Mouse (Mus musculus): Measurements from ENCODE around the gene Prkab1.

The Prkab1 gene

DNA sequence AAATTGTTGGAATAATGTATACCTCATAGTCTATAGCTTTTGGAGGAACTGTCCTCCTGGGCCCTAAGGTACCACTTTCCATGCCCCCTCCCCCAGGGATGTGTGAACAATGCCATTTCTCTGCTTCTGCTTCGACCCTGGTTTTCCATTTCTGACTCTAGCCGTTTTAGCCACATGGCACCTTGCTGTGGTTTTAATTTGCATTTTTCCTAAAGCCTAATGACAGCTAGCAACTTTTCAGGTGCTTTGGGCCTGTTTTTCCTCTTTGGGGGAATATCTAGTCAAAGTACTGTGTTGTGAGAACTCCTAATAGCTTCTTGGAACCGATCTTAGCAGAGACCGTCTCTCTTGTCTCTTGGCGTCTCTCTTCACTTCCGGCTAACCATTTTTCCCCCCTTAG, 39.9 kb downstream of the Prkab1 start:
- in situ Hi-C loops (cut with MboI; ENCODE audit: unreplicated experiment in 2 of 2) = no loop called here

DNA sequence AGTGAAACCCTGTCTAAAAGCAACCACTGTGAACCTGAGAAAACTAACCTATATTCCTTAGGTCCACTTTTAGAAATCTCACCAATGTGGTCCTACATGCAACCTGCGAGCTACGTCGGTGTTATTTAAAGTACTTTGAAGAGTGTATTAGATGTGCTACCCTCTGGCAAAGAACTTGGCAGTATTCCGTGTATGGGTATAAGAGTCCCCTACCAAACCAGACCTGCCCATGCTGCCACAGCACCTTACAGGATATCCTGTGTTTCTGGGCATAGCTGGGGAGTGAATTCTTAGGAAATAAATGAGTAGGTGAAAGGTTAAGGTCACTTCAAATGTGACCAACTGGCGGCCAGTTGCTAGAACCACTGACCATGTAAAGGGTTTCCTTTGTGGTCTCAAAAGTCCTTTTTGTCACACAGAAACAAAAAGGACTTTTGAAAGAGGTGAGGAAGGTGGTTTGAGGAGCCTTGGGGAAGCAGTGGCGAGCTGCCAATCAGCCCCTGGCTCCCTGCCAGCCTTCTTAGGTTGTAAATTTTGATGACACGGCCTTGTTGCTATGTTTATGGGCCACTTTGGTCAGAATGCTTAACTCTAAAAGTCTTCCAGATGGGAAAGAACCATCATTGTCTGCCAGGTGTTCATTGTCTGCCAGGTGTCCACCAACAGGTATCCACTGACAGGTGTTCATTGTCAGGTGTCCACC, 41.5 kb downstream of the Prkab1 start:
- in situ Hi-C loops (cut with MboI; ENCODE audit: unreplicated experiment in 2 of 2) = no loop called here

DNA sequence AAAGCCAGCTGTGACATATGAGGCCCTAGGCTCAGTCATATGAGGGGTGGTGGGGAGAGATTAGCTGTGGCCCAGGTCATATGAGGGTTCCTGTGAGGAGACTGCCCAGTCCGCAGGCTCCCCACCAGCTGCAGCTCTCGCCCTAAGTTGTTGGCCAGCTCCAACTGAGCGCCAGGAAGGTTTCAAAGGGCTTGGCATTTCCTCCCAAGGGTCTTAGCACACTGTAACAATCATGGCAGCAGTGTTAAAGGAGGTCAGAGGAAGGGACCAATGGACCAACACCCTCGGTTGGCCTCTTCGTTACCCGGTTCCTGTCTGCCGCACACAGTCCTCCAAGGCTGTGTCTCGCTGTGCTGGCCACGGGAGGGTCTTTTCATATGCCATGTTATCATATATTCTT, 43.8 kb downstream of the Prkab1 start:
- in situ Hi-C loops (cut with MboI; ENCODE audit: unreplicated experiment in 2 of 2) = no loop called here

- in situ Hi-C loops (cut with MboI; ENCODE audit: unreplicated experiment in 2 of 2) = no loop called here
Measured at GRCm38 (mm10) chr5:115979134-115979696, 45.1 kb downstream of the Prkab1 start.

- in situ Hi-C loops (cut with MboI; ENCODE audit: unreplicated experiment in 2 of 2) = no loop called here
Measured at GRCm38 (mm10) chr5:115978255-115978654, 46.1 kb downstream of the Prkab1 start.

GRCm38 (mm10) chr5:115977757-115978156, 46.6 kb downstream of the Prkab1 start:
- in situ Hi-C loops (cut with MboI; ENCODE audit: unreplicated experiment in 2 of 2) = no loop called here

DNA sequence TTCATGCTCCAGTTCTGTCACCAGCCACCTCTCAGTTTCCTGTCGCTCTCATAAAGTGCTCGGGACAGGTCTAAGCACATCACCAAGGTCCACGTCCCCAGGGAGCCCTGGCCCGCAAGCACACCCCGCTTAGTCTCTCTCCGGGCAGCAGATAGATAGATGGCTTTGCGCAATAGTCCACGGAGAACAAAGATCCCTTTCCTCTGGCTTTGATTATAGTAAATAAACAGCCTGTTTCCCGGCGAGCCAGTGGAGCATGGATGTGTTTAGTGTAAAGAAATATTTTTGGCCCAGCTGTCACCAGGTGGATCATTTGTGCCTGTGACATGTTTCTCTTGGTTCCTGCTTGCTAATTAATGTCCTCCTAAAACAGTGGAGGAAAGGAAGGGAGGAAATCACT, 47.0 kb downstream of the Prkab1 start:
- in situ Hi-C loops (cut with MboI; ENCODE audit: unreplicated experiment in 2 of 2) = no loop called here

DNA sequence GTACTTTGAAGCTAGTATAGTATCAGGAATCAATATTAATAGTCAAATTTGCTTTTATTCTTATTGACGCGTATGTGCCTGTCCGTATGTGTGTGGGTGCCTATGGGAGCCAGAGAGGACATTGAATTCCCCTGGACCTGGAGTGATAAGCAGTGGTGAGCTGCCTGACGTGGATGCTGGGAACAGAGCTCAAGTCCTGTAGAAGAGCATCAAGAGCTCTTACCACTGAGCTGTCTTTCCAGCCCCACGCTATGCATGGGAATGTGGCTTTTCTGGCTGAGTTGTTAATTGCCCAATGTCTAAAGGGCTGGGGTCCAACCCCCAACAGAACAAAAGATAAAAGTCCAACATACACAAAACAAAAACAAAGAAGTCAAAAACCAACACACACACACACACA, 47.9 kb downstream of the Prkab1 start:
- in situ Hi-C loops (cut with MboI; ENCODE audit: unreplicated experiment in 2 of 2) = no loop called here

- in situ Hi-C loops (cut with MboI; ENCODE audit: unreplicated experiment in 2 of 2) = no loop called here
Measured at GRCm38 (mm10) chr5:115975672-115976071, 48.6 kb downstream of the Prkab1 start.

GRCm38 (mm10) chr5:115971236-115971635, 53.1 kb downstream of the Prkab1 start:
- in situ Hi-C loops (cut with MboI; ENCODE audit: unreplicated experiment in 2 of 2) = no loop called here
